Mouse (Mus musculus): ENCODE results near the gene Nvl. TPM values are rescaled to one million over a fixed set of nuclear protein-coding genes. Genes with fewer than 3 reads are reported as not detected.
A peak's percentile ranks its signal among the peaks of the same experiment; 100 is the strongest.

Nvl gene
- polyA plus RNA-seq, 1 experiment from 2014 or later: 7.3 TPM

DNA sequence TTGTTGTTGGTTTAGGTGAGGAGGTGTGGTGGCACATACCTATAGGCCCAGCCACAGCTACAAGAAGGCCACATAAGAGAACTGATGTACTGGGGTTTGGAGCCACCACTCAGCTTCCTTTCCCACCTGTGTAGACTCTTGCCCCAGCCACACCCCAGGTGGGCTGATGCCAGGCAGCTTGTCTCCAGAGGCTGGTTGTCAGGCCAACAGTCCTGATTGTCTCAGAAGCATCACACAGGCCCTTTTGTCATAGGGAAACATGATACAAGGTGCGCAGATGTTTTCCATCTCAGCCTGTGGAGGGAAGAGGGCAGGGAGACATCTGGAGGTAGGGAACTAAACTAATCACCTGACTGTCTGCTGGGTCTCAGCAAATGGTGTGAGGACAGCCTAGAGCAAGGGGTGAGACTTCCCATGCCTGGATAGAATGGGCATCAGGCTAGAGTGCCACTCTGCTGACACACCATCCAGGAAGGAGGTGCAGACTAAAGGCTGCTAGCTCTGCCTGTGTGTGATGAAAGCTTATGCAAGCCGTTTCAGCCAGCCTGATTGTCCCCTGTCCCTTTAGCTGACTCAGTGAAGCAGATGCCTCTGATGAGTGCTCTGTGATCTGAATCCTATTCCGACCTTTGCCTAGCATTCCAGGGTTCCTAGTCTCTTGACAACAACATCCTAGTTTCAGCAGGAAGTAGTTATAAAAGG lies 82.1 kb downstream of the Nvl start:
- WGBS: 57% methylated on average over 3 of the region's 3 CpGs
- no peak overlapping the region for H3K9ac ChIP-seq (ENCODE audit: low read depth, low read length)

DNA sequence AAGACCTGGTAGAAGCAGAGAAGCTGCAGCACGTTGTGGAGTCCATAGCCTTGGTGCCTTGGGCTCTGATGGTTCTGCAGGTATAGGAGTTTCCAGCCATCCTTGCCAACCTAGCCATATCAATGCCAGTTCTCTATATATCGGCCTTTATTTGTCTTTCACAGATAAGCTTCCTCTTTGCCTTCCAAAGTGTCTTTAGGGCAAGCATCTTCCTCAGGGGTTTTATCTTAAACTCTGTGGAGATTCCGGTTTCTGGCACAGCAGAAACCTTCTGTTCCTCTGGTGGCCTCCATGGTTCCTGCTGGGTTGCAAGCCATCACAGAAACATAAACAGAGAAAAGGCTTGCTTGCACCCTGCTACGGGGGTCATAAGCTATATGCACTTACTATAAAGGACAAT lies 91.1 kb downstream of the Nvl start:
- Histone ChIP-seq H3K9ac (ENCODE audit: low read depth, low read length) (no peak overlapping the region), H3K36me3 (ENCODE audit: control insufficient read depth, insufficient read depth) (no peaks in the 10 kb centered on the region), H3K27me3 (replicated peaks; ENCODE audit: control insufficient read depth, insufficient read depth, low read length) (no peaks in the 10 kb centered on the region), H3K4me1 (replicated peaks; ENCODE audit: control insufficient read depth, insufficient read depth, low read length) (no peaks in the 10 kb centered on the region), H3K27ac (ENCODE audit: low read depth, low read length) (no peak overlapping the region), H3K4me2 (replicated peaks; ENCODE audit: low read depth) (no peak overlapping the region), H3K4me3 (ENCODE audit: low read depth, low read length) (no peak overlapping the region), H3K9me3 (ENCODE audit: control insufficient read depth) (no peaks in the 10 kb centered on the region)
- 77% methylated on average over 4 of the region's 4 CpGs for WGBS
- ATAC-seq: no peak
- no peak for TF ChIP-seq CTCF (IDR thresholded peaks at IDR 0.05; ENCODE audit: low read depth)

More for the DNA sequence above, 82.1 kb downstream of the Nvl start:
- no peak for TF ChIP-seq CTCF (IDR thresholded peaks at IDR 0.05; ENCODE audit: low read depth)
- Histone ChIP-seq H3K4me1 (replicated peaks; ENCODE audit: control insufficient read depth, insufficient read depth, low read length) (no peaks in the 10 kb centered on the region), H3K4me2 (replicated peaks; ENCODE audit: low read depth) (no peak overlapping the region), H3K9me3 (ENCODE audit: control insufficient read depth) (no peaks in the 10 kb centered on the region), H3K27me3 (replicated peaks; ENCODE audit: control insufficient read depth, insufficient read depth, low read length) (no peaks in the 10 kb centered on the region), H3K36me3 (ENCODE audit: control insufficient read depth, insufficient read depth) (no peaks in the 10 kb centered on the region), H3K4me3 (ENCODE audit: low read depth, low read length) (no peak overlapping the region), H3K27ac (ENCODE audit: low read depth, low read length) (no peak overlapping the region)
- ATAC-seq: peak; percentile 49; the same call in 1 of the 2 replicates

DNA sequence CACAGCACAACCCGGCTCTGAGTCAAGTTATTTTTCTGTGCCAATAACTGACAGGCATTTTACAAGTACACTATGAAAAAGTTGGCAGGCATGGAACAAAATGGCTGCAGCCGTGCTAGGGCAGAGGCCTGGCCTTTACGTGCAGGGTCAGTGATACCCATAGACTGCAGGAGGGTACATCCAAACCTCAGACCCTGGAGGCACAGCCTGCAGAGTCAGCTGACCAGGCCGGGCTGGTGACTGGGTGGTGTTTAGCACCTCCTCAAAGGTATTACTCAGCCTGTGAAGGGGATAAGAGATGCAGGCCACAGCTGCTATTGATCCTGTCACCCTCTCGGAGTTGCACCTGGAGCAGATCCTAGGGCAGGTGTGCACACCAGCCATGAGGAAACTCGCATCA lies 93.1 kb downstream of the Nvl start, which contains the start of gene 9130409I23Rik:
Gene 9130409I23Rik (plus strand): TSS at position 301 of the 400 bp plus-strand sequence.
- WGBS: 73% methylated on average over 6 of the region's 6 CpGs
- Histone ChIP-seq H3K36me3 (ENCODE audit: control insufficient read depth, insufficient read depth) (no peaks in the 10 kb centered on the region), H3K4me2 (replicated peaks; ENCODE audit: low read depth) (no peak within 1 kb of the TSS), H3K27me3 (replicated peaks; ENCODE audit: control insufficient read depth, insufficient read depth, low read length) (no peaks in the 10 kb centered on the region), H3K27ac (ENCODE audit: low read depth, low read length) (no peak within 1 kb of the TSS), H3K9ac (ENCODE audit: low read depth, low read length) (no peak within 1 kb of the TSS), H3K4me1 (replicated peaks; ENCODE audit: control insufficient read depth, insufficient read depth, low read length) (no peaks in the 10 kb centered on the region), H3K4me3 (ENCODE audit: low read depth, low read length) (no peak within 1 kb of the TSS), H3K9me3 (ENCODE audit: control insufficient read depth) (no peaks in the 10 kb centered on the region)
- ATAC-seq: no peak
- no peak for TF ChIP-seq CTCF (IDR thresholded peaks at IDR 0.05; ENCODE audit: low read depth)

DNA sequence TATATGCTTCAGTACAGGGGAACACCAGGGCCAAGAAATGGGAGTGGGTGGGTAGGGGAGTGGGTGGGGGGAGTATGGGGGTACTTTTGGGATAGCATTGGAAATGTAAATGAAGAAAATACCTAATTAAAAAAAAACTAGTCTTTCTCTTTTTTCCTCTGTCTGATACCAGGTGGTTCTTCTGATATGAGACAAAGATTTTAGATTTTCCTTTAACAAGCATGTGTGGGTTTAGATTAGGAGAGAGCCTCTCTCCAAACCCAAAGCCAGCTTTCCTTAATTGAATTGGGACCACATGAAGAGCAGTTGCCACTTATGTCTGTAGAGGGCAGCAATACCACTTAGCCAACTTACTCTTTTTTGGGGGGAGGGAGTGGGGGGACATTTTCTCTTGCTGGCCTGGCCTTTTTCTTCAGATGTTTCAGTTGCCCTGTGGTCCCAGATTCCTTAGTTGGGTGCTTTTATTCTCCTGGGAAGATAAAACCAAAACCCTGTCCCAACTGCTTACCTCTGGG lies 94.6 kb downstream of the Nvl start:
- ATAC-seq: no peak
- TF ChIP-seq CTCF (IDR thresholded peaks at IDR 0.05; ENCODE audit: low read depth): peak; percentile 45
- no peaks in the 10 kb centered on the region for H3K36me3 ChIP-seq (ENCODE audit: control insufficient read depth, insufficient read depth)
- no peaks in the 10 kb centered on the region for H3K27me3 ChIP-seq (replicated peaks; ENCODE audit: control insufficient read depth, insufficient read depth, low read length)
- no peaks in the 10 kb centered on the region for H3K9me3 ChIP-seq (ENCODE audit: control insufficient read depth)
- no peak overlapping the region for H3K9ac ChIP-seq (ENCODE audit: low read depth, low read length)
- no peak overlapping the region for H3K27ac ChIP-seq (ENCODE audit: low read depth, low read length)
- no peak overlapping the region for H3K4me2 ChIP-seq (replicated peaks; ENCODE audit: low read depth)
- H3K4me3 ChIP-seq (ENCODE audit: low read depth, low read length): no peak overlapping the region
- no peaks in the 10 kb centered on the region for H3K4me1 ChIP-seq (replicated peaks; ENCODE audit: control insufficient read depth, insufficient read depth, low read length)

DNA sequence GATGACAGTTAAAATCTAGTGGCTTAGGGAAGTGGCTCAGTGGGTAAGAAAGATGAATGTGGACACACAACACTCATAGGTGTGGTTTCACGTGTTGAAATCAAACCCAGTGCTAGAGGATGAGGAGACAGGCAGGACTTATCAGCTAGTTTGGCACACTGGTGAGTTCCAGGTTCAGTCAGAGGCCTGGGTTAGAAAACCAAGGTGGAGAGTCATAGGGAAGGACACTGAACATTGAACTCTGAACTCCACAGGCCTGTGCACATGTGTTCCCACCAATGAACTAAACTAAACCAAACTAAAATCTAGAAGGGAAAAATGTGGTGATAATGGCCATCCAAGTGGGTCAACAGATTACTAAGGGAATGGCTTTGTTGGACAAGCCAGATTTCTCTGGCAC lies 96.5 kb downstream of the Nvl start:
- 73% methylated on average over 1 of the region's 1 CpGs for WGBS
- Histone ChIP-seq H3K27me3 (replicated peaks; ENCODE audit: control insufficient read depth, insufficient read depth, low read length) (no peaks in the 10 kb centered on the region), H3K4me3 (ENCODE audit: low read depth, low read length) (no peak overlapping the region), H3K4me2 (replicated peaks; ENCODE audit: low read depth) (no peak overlapping the region), H3K36me3 (ENCODE audit: control insufficient read depth, insufficient read depth) (no peaks in the 10 kb centered on the region), H3K4me1 (replicated peaks; ENCODE audit: control insufficient read depth, insufficient read depth, low read length) (no peaks in the 10 kb centered on the region), H3K9me3 (ENCODE audit: control insufficient read depth) (no peaks in the 10 kb centered on the region), H3K27ac (ENCODE audit: low read depth, low read length) (no peak overlapping the region), H3K9ac (ENCODE audit: low read depth, low read length) (no peak overlapping the region)
- no peak for TF ChIP-seq CTCF (IDR thresholded peaks at IDR 0.05; ENCODE audit: low read depth)
- ATAC-seq: no peak

DNA sequence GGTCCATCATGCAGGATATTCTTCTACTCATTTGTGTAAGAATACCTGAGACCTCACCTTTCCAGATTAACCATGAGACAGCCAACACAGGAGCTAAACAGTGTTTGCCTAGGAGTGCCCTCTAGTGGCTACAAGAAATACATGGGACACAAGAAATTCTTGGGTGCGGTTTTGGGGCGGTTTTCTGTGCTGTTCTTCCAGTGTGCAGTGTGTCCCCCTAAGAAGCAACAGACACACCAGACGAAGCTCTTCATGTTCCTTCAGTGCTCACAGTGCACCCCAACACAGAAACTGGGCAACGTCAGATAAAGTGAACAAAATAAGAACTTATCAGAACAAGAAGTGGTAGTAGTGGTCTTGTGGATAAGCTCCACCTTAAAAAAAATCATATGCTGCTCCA lies 104.4 kb downstream of the Nvl start:
- Histone ChIP-seq H3K9ac (ENCODE audit: low read depth, low read length) (no peak overlapping the region), H3K4me2 (replicated peaks; ENCODE audit: low read depth) (no peak overlapping the region), H3K4me1 (replicated peaks; ENCODE audit: control insufficient read depth, insufficient read depth, low read length) (no peaks in the 10 kb centered on the region), H3K4me3 (ENCODE audit: low read depth, low read length) (no peak overlapping the region), H3K27ac (ENCODE audit: low read depth, low read length) (no peak overlapping the region), H3K9me3 (ENCODE audit: control insufficient read depth) (no peaks in the 10 kb centered on the region), H3K36me3 (ENCODE audit: control insufficient read depth, insufficient read depth) (no peaks in the 10 kb centered on the region), H3K27me3 (replicated peaks; ENCODE audit: control insufficient read depth, insufficient read depth, low read length) (no peaks in the 10 kb centered on the region)
- TF ChIP-seq CTCF (IDR thresholded peaks at IDR 0.05; ENCODE audit: low read depth): peak; percentile 87
- no peak for ATAC-seq
- WGBS: 13% methylated on average over 4 of the region's 4 CpGs

Measured in intestine, postnatal 0 days (tissue).